Mouse (Mus musculus) heart, embryonic 12.5 days (tissue): Measurements from ENCODE around the gene Ccdc9b. TPM values are rescaled to one million over a fixed set of nuclear protein-coding genes. Genes with fewer than 3 reads are reported as not detected.

Source experiments
- ATAC-seq: fragments of 200-750 bp; cut with Nextera tagmentation; 2 replicates; pipeline ENCODE4 v1.8.0; 2017; ENCODE audit warnings: moderate TSS enrichment, moderate library complexity; ENCODE audit not compliant: insufficient number of reproducible peaks, low FRiP score
- H3K27ac ChIP-seq: fragments of 300-500 bp; sonication (generic); 2 replicates; pipeline ENCODE4 v1.5.1; 2016; ENCODE audit warnings: mild to moderate bottlenecking, moderate library complexity; ENCODE audit not compliant: poor library complexity, severe bottlenecking
- H3K27me3 ChIP-seq: fragments of 300-500 bp; sonication (generic); replicated peaks from 2 replicates; pipeline ENCODE4 v1.6.1; 2016; ENCODE audit warnings: mild to moderate bottlenecking, moderate library complexity
- H3K36me3 ChIP-seq: fragments of 300-500 bp; sonication (generic); 2 replicates; pipeline ENCODE4 v1.6.1; 2016; ENCODE audit warnings: mild to moderate bottlenecking, moderate library complexity
- H3K4me1 ChIP-seq: fragments of 300-500 bp; sonication (generic); replicated peaks from 2 replicates; pipeline ENCODE4 v1.6.1; 2016; ENCODE audit warnings: mild to moderate bottlenecking
- H3K4me2 ChIP-seq: fragments of 300-500 bp; sonication (generic); 2 replicates; pipeline ENCODE4 v1.6.1; 2016; ENCODE audit warnings: mild to moderate bottlenecking, moderate library complexity
- H3K4me3 ChIP-seq: fragments of 300-500 bp; sonication (generic); 2 replicates; pipeline ENCODE4 v1.5.1; 2016; ENCODE audit warnings: mild to moderate bottlenecking
- H3K9ac ChIP-seq: fragments of 300-500 bp; sonication (generic); 2 replicates; pipeline ENCODE4 v1.6.1; 2016; ENCODE audit warnings: mild to moderate bottlenecking, moderate library complexity
- H3K9me3 ChIP-seq: fragments of 300-500 bp; sonication (generic); replicated peaks from 2 replicates; pipeline ENCODE4 v1.6.1; 2016; ENCODE audit warnings: mild to moderate bottlenecking, moderate library complexity
- WGBS: fragments of 180-500 bp; shearing (Covaris S2); methylation state at CpG from one replicate; pipeline ENCODE4 v1.1.7; 2016; 5-methylcytosine and 5-hydroxymethylcytosine counted together
- polyA plus RNA-seq: library from polyadenylated mRNA; unstranded; fragments of >200 nt; fragmentation: Nextera tagmentation; extraction: Ambion mirVana; gene quantifications from 2 replicates; pipeline ENCODE4 v1.2.1, GENCODE M21; 2016

Ccdc9b gene
- 2.7 and 3.6 TPM in 2 replicates for polyA plus RNA-seq

GRCm38 (mm10) chr2:118761906-118762783 is at the start of gene Ccdc9b:
Gene Ccdc9b, minus strand, starts transcription at chr2:118762661.
- peak; percentile 75 for ATAC-seq
- Histone ChIP-seq H3K4me2 (peak within 1 kb of the TSS; percentile 77), H3K9me3 (no peaks in the 10 kb centered on the region), H3K36me3 (peaks cover 18% of the 10 kb centered on the region), H3K4me3 (peak within 1 kb of the TSS; percentile 38), H3K27ac (peak within 1 kb of the TSS; percentile 96), H3K4me1 (peaks cover 56% of the 10 kb centered on the region), H3K27me3 (peaks cover 10% of the 10 kb centered on the region), H3K9ac (peak within 1 kb of the TSS; percentile 73)
- WGBS, result 4% methylated on average over 29 of the region's 29 CpGs

GRCm38 (mm10) chr2:118810861-118811260 is 48.4 kb upstream of the Ccdc9b start:
- Histone ChIP-seq H3K9me3 (no peaks in the 10 kb centered on the region), H3K4me2 (no peak overlapping the region), H3K4me1 (peaks cover 19% of the 10 kb centered on the region), H3K27ac (no peak overlapping the region), H3K36me3 (no peaks in the 10 kb centered on the region; the same call in 1 of the 2 replicates), H3K27me3 (no peaks in the 10 kb centered on the region), H3K9ac (no peak overlapping the region), H3K4me3 (no peak overlapping the region)
- 19% methylated on average over 2 of the region's 2 CpGs for WGBS
- ATAC-seq, result no peak

- H3K9me3 ChIP-seq, result no peaks in the 10 kb centered on the region
- H3K36me3 ChIP-seq, result no peaks in the 10 kb centered on the region
- ATAC-seq, result peak; percentile 9; the same call in 1 of the 2 replicates
- H3K27ac ChIP-seq, result no peak overlapping the region
- no peak overlapping the region for H3K4me3 ChIP-seq
- H3K27me3 ChIP-seq, result no peaks in the 10 kb centered on the region
- no peak overlapping the region for H3K4me2 ChIP-seq
- H3K9ac ChIP-seq, result no peak overlapping the region
- H3K4me1 ChIP-seq, result peaks cover 6% of the 10 kb centered on the region; the same call in 1 of the 2 replicates
- 49% methylated on average over 4 of the region's 4 CpGs for WGBS
Measured at GRCm38 (mm10) chr2:118806860-118807259, 44.4 kb upstream of the Ccdc9b start.

GRCm38 (mm10) chr2:118805756-118806155 is 43.3 kb upstream of the Ccdc9b start:
- ATAC-seq, result no peak
- Histone ChIP-seq H3K4me2 (no peak overlapping the region), H3K27me3 (no peaks in the 10 kb centered on the region), H3K9me3 (no peaks in the 10 kb centered on the region), H3K9ac (no peak overlapping the region), H3K27ac (no peak overlapping the region), H3K4me3 (no peak overlapping the region), H3K4me1 (peaks cover 6% of the 10 kb centered on the region; the same call in 1 of the 2 replicates), H3K36me3 (no peaks in the 10 kb centered on the region)
- 14% methylated on average over 3 of the region's 3 CpGs for WGBS

GRCm38 (mm10) chr2:118805137-118805536 is 42.7 kb upstream of the Ccdc9b start:
- Histone ChIP-seq H3K4me1 (peaks cover 6% of the 10 kb centered on the region; the same call in 1 of the 2 replicates), H3K9ac (no peak overlapping the region), H3K27ac (no peak overlapping the region), H3K4me2 (no peak overlapping the region), H3K27me3 (no peaks in the 10 kb centered on the region), H3K36me3 (no peaks in the 10 kb centered on the region), H3K9me3 (no peaks in the 10 kb centered on the region), H3K4me3 (no peak overlapping the region)
- 0 out of 2 replicates have a peak, but pooled peaks have one; percentile 22 for ATAC-seq
- 22% methylated on average over 3 of the region's 3 CpGs for WGBS

GRCm38 (mm10) chr2:118804474-118804873 is 42.0 kb upstream of the Ccdc9b start:
- WGBS, result 62% methylated on average over 2 of the region's 2 CpGs
- H3K9ac ChIP-seq, result no peak overlapping the region
- no peak for ATAC-seq

GRCm38 (mm10) chr2:118802542-118803118 is 40.2 kb upstream of the Ccdc9b start:
- Histone ChIP-seq H3K4me3 (no peak overlapping the region), H3K9me3 (no peaks in the 10 kb centered on the region), H3K27me3 (no peaks in the 10 kb centered on the region), H3K27ac (no peak overlapping the region), H3K4me1 (peaks cover 6% of the 10 kb centered on the region; the same call in 1 of the 2 replicates), H3K9ac (no peak overlapping the region), H3K36me3 (no peaks in the 10 kb centered on the region), H3K4me2 (no peak overlapping the region)
- ATAC-seq, result no peak
- WGBS, result 54% methylated on average over 4 of the region's 4 CpGs

More at GRCm38 (mm10) chr2:118804474-118804873, 42.0 kb upstream of the Ccdc9b start:
- no peak overlapping the region for H3K4me3 ChIP-seq
- H3K4me2 ChIP-seq, result no peak overlapping the region
- H3K9me3 ChIP-seq, result no peaks in the 10 kb centered on the region
- no peaks in the 10 kb centered on the region for H3K27me3 ChIP-seq
- no peak overlapping the region for H3K27ac ChIP-seq
- H3K4me1 ChIP-seq, result peaks cover 6% of the 10 kb centered on the region; the same call in 1 of the 2 replicates
- no peaks in the 10 kb centered on the region for H3K36me3 ChIP-seq

GRCm38 (mm10) chr2:118793636-118794035 is 31.2 kb upstream of the Ccdc9b start:
- no peak overlapping the region for H3K4me3 ChIP-seq
- H3K9me3 ChIP-seq, result no peaks in the 10 kb centered on the region
- no peak overlapping the region for H3K27ac ChIP-seq
- no peak overlapping the region for H3K4me2 ChIP-seq
- no peak for ATAC-seq
- peaks cover 45% of the 10 kb centered on the region for H3K27me3 ChIP-seq
- WGBS, result 83% methylated on average over 4 of the region's 4 CpGs
- no peak overlapping the region for H3K9ac ChIP-seq
- H3K4me1 ChIP-seq, result peaks cover 11% of the 10 kb centered on the region
- H3K36me3 ChIP-seq, result no peaks in the 10 kb centered on the region

GRCm38 (mm10) chr2:118792259-118792613 is 29.8 kb upstream of the Ccdc9b start:
- Histone ChIP-seq H3K27me3 (peaks cover 51% of the 10 kb centered on the region), H3K4me1 (peaks cover 11% of the 10 kb centered on the region), H3K9ac (no peak overlapping the region), H3K9me3 (no peaks in the 10 kb centered on the region), H3K4me3 (no peak overlapping the region), H3K27ac (no peak overlapping the region), H3K4me2 (no peak overlapping the region), H3K36me3 (no peaks in the 10 kb centered on the region)
- 75% methylated on average over 4 of the region's 4 CpGs for WGBS
- ATAC-seq, result no peak

- Histone ChIP-seq H3K36me3 (no peaks in the 10 kb centered on the region), H3K4me2 (no peak overlapping the region), H3K9me3 (no peaks in the 10 kb centered on the region), H3K4me3 (no peak overlapping the region), H3K27ac (no peak overlapping the region), H3K27me3 (peaks cover 46% of the 10 kb centered on the region), H3K9ac (no peak overlapping the region), H3K4me1 (peaks cover 11% of the 10 kb centered on the region)
- ATAC-seq, result no peak
- WGBS, result 88% methylated on average over 26 of the region's 26 CpGs
Measured at GRCm38 (mm10) chr2:118791591-118792258, 29.3 kb upstream of the Ccdc9b start.
